Mouse (Mus musculus) right cerebral cortex, adult 18-20 months (tissue): ENCODE measurements around the gene Dusp8.
"Not testable (repeated sequence)": the region's sequence is repeated elsewhere in the genome, so short reads cannot be mapped to it uniquely, and the experiment has no call there.

Experiments
- DNase-seq: peaks from one replicate; pipeline ENCODE4 v3.0.0; 2022; ENCODE audit warnings: mixed read lengths

Dusp8 gene

GRCm38 (mm10) chr7:142095183-142095931 is at the start of gene Dusp8:
Dusp8 (minus strand) TSS chr7:142095843.
- DNase-seq, result peak; percentile 97

- DNase-seq, result no peak
Observed at GRCm38 (mm10) chr7:142144507-142144906, 48.9 kb upstream of the Dusp8 start, which contains the start of gene Gm45337. Gm45337 (minus strand) TSS chr7:142144607.

GRCm38 (mm10) chr7:142143506-142144010 is 47.9 kb upstream of the Dusp8 start:
- not testable (repeated sequence) for DNase-seq

GRCm38 (mm10) chr7:142140696-142141095 is 45.1 kb upstream of the Dusp8 start:
- DNase-seq, result no peak

- not testable (repeated sequence) for DNase-seq
Observed at GRCm38 (mm10) chr7:142135934-142136333, 40.3 kb upstream of the Dusp8 start, which contains the start of gene Gm39115. Gm39115 (minus strand) TSS chr7:142136034.

GRCm38 (mm10) chr7:142134206-142134995 is 38.8 kb upstream of the Dusp8 start:
- DNase-seq, result peak; percentile 19

GRCm38 (mm10) chr7:142128843-142129242 is 33.2 kb upstream of the Dusp8 start:
- DNase-seq, result no peak

- not testable (repeated sequence) for DNase-seq
Observed at GRCm38 (mm10) chr7:142120629-142121028, 25.0 kb upstream of the Dusp8 start, which contains the start of gene Gm45618. Gm45618 (minus strand) TSS chr7:142120729.

- DNase-seq, result no peak
Observed at GRCm38 (mm10) chr7:142119632-142120031, 24.0 kb upstream of the Dusp8 start.

- DNase-seq, result no peak
Observed at GRCm38 (mm10) chr7:142104747-142105146, 9.1 kb upstream of the Dusp8 start.

GRCm38 (mm10) chr7:142097776-142098175 is 2.1 kb upstream of the Dusp8 start:
- DNase-seq, result peak; percentile 83

- no peak for DNase-seq
Observed at GRCm38 (mm10) chr7:142096701-142097100, 1.1 kb upstream of the Dusp8 start.

GRCm38 (mm10) chr7:142094301-142095143 is 1.1 kb downstream of the Dusp8 start:
- DNase-seq, result peak; percentile 84

GRCm38 (mm10) chr7:142093696-142094240 is 1.9 kb downstream of the Dusp8 start:
- DNase-seq, result no peak

GRCm38 (mm10) chr7:142092991-142093390 is 2.7 kb downstream of the Dusp8 start:
- DNase-seq, result no peak

- DNase-seq, result peak; percentile 66
Observed at GRCm38 (mm10) chr7:142091848-142092247, 3.8 kb downstream of the Dusp8 start.

GRCm38 (mm10) chr7:142089648-142090447 is 5.8 kb downstream of the Dusp8 start:
- DNase-seq, result no peak

GRCm38 (mm10) chr7:142088886-142089285 is 6.8 kb downstream of the Dusp8 start:
- peak; percentile 72 for DNase-seq

GRCm38 (mm10) chr7:142087069-142087652 is 8.5 kb downstream of the Dusp8 start:
- DNase-seq, result no peak

- no peak for DNase-seq
Observed at GRCm38 (mm10) chr7:142086159-142086905, 9.3 kb downstream of the Dusp8 start.
